Mouse (Mus musculus) liver, embryonic 14.5 days (tissue): ENCODE results near the gene Unc13b.

Experiments used
- CTCF ChIP-seq: IDR thresholded peaks from 2 replicates; pipeline ENCODE4 v1.5.1; 2016; ENCODE audit warnings: antibody characterized with exemption, low read depth, control low read depth
- EP300 ChIP-seq: IDR thresholded peaks from 2 replicates; pipeline ENCODE4 v1.6.1; 2016; ENCODE audit warnings: antibody characterized with exemption, low read depth

DNA sequence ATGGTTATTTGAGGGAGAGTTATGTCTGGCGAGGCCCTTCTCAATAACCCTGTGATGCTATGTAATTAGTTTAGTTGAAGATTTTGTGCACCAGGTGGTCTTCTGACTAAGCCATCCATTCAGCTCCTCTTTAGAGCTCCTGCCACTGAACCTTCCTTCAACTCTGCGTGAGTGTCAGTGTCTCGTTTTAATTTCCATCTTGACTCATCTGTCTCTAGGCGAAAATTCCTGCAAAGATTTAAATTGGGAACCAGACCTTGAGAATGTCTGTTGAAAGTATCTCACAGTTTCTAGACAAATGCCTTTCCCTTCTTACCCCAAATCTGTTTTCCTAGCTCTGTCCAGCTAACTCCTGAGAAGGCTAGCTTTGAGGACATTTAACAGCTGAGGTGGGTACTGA is 146.8 kb downstream of the Unc13b start:
- TF ChIP-seq CTCF (no peak), EP300 (no peak)
